Mouse (Mus musculus) limb, embryonic 15.5 days (tissue): ENCODE measurements around the gene Mrpl1. TPM values are rescaled to one million over a fixed set of nuclear protein-coding genes. Genes with fewer than 3 reads are reported as not detected.

Source experiments
- ATAC-seq: fragments of 200-750 bp; cut with Nextera tagmentation; 2 replicates; pipeline ENCODE4 v1.8.0; 2017; ENCODE audit warnings: low read depth, moderate TSS enrichment; ENCODE audit not compliant: insufficient number of reproducible peaks, low FRiP score, low TSS enrichment
- H3K27ac ChIP-seq: fragments of 300-500 bp; sonication (generic); 2 replicates; pipeline ENCODE4 v1.5.1; 2015; ENCODE audit warnings: moderate library complexity, mild to moderate bottlenecking, inconsistent platforms
- H3K27me3 ChIP-seq: fragments of 300-500 bp; sonication (generic); 2 replicates; pipeline ENCODE4 v1.6.1; 2015; ENCODE audit warnings: inconsistent platforms
- H3K36me3 ChIP-seq: fragments of 300-500 bp; sonication (generic); 2 replicates; pipeline ENCODE4 v1.6.1; 2015; ENCODE audit warnings: inconsistent platforms
- H3K4me1 ChIP-seq: fragments of 300-500 bp; sonication (generic); 2 replicates; pipeline ENCODE4 v1.6.1; 2015; ENCODE audit warnings: inconsistent platforms
- H3K4me2 ChIP-seq: fragments of 300-500 bp; sonication (generic); 2 replicates; pipeline ENCODE4 v1.6.1; 2015; ENCODE audit warnings: mild to moderate bottlenecking, inconsistent platforms
- H3K4me3 ChIP-seq: fragments of 300-500 bp; sonication (generic); 2 replicates; pipeline ENCODE4 v1.5.1; 2015; ENCODE audit warnings: mild to moderate bottlenecking, inconsistent platforms
- H3K9ac ChIP-seq: fragments of 300-500 bp; sonication (generic); 2 replicates; pipeline ENCODE4 v1.6.1; 2015; ENCODE audit warnings: inconsistent platforms
- H3K9me3 ChIP-seq: fragments of 300-500 bp; sonication (generic); 2 replicates; pipeline ENCODE4 v1.6.1; 2016; ENCODE audit warnings: inconsistent platforms
- WGBS: fragments of 180-500 bp; shearing (Covaris S2); methylation state at CpG from one replicate; pipeline ENCODE4 v1.1.7; 2015; 5-methylcytosine and 5-hydroxymethylcytosine counted together
- polyA plus RNA-seq: library from polyadenylated mRNA; unstranded; fragments of >200 nt; fragmentation: Nextera tagmentation; extraction: Ambion mirVana; gene quantifications from 2 replicates; pipeline ENCODE4 v1.2.1, GENCODE M21; 2015

Mrpl1 gene
- polyA plus RNA-seq, 1 experiment from 2014 or later, result 18.9 TPM

DNA sequence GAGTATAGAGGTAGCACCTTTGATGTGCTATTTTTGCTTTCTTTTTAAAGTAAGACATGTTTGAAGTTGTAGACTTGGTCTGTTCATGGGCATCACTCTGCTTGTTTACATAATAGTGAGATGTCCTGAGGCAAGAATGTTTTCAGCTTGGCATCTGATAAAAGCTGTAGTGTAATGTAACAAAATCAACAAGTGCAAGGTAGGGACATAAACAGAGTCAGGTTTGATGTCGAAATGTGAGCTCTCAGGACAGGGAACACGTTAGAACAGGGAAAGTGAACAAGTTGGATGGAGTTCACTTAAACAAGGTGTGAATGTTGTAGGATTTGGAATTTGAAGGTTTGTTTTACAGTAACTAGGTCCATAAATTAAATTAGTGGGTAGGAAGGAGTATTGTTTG is 44.7 kb downstream of the Mrpl1 start:
- Histone ChIP-seq H3K9ac (no peak overlapping the region), H3K36me3 (no peaks in the 10 kb centered on the region), H3K27me3 (no peaks in the 10 kb centered on the region), H3K4me3 (no peak overlapping the region), H3K27ac (no peak overlapping the region), H3K4me2 (no peak overlapping the region), H3K9me3 (no peaks in the 10 kb centered on the region), H3K4me1 (no peaks in the 10 kb centered on the region)
- ATAC-seq, result no peak
- WGBS, result 51% methylated on average over 2 of the region's 2 CpGs

DNA sequence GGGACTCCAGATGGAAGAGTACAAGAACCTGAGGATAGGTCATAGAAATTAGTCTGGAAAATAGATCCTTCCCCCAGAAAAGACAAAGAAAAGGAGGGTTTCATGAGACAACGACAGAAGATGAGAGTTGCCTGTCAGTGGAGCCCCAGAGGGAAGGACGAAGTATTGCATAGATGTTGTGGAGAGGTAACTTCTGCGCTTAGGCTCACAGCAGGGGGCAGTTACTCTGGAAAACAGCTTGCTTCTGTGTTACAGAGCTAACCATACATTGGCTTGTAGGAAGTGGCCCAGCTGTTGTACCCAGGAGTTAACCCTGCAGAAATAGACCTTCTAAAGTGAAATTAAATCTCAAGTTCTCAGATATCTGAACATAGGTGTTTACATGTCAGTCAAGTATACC is 45.9 kb downstream of the Mrpl1 start:
- Histone ChIP-seq H3K9me3 (no peaks in the 10 kb centered on the region), H3K36me3 (no peaks in the 10 kb centered on the region), H3K27ac (no peak overlapping the region), H3K9ac (no peak overlapping the region), H3K4me1 (no peaks in the 10 kb centered on the region), H3K4me2 (no peak overlapping the region), H3K27me3 (no peaks in the 10 kb centered on the region), H3K4me3 (no peak overlapping the region)
- WGBS, result 60% methylated on average over 3 of the region's 3 CpGs
- no peak for ATAC-seq

DNA sequence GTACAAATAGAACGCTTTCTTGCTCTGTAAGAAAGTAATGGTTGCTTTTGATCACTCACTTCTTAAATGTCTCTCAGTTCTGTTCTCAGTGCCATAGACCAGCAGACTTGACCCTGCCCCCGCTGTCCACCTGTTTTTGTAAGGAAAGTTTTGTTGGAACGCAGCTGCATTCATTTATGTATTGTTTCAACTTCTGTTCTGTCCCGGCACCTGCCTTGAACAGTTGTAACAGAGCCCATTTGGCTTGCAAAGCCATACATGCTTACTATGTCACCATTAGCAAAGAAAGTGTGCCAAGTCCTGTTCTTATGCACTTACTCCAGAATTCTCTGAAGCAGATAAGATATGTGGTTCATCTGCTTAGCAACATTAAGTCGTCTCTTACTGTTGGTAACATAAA is 48.9 kb downstream of the Mrpl1 start:
- ATAC-seq, result no peak
- H3K9me3 ChIP-seq, result no peaks in the 10 kb centered on the region
- 64% methylated on average over 5 of the region's 5 CpGs for WGBS
- H3K4me3 ChIP-seq, result no peak overlapping the region
- H3K36me3 ChIP-seq, result 0 out of 2 replicates have a peak, but pooled peaks cover 1% of the 10 kb centered on the region
- H3K27me3 ChIP-seq, result no peaks in the 10 kb centered on the region
- H3K4me1 ChIP-seq, result no peaks in the 10 kb centered on the region
- H3K9ac ChIP-seq, result no peak overlapping the region
- no peak overlapping the region for H3K27ac ChIP-seq
- H3K4me2 ChIP-seq, result no peak overlapping the region

DNA sequence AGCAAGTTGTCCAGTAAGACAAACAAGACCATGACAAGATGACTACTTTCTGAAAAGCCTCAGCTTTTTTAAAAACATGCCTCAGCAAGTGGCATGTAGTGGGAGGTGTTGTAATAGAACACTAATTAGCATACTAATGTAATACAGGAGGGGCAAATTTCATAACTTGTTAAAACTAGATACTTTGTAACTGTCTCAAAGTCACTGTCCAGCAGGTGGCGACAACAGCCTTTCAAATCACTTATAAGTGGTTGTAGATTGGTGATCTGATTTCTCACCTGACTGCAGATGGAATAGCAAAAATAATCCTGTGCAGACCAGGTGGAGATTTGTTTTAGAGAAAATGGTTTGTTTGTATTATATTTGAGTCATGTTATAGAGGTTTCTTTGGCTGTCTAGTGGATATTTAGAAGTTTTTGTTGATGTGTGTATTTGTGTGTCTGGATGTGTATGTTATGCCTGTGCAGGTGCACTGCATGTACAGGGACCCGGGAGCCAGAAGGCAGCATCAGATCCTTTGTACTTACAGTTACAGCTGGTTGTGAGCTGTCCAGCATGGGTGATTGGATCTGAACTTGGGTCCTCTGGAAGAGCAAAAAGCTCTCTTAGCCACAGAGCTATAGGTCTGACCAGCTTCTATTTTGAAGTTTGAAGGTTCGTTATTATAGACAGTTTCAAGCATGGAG is 57.9 kb downstream of the Mrpl1 start:
- no peak overlapping the region for H3K9ac ChIP-seq
- no peaks in the 10 kb centered on the region for H3K9me3 ChIP-seq
- H3K27ac ChIP-seq, result no peak overlapping the region
- H3K36me3 ChIP-seq, result peaks cover 15% of the 10 kb centered on the region
- WGBS, result 63% methylated on average over 3 of the region's 3 CpGs
- no peak overlapping the region for H3K4me2 ChIP-seq
- H3K4me3 ChIP-seq, result no peak overlapping the region
- no peaks in the 10 kb centered on the region for H3K4me1 ChIP-seq
- ATAC-seq, result no peak
- H3K27me3 ChIP-seq, result no peaks in the 10 kb centered on the region

DNA sequence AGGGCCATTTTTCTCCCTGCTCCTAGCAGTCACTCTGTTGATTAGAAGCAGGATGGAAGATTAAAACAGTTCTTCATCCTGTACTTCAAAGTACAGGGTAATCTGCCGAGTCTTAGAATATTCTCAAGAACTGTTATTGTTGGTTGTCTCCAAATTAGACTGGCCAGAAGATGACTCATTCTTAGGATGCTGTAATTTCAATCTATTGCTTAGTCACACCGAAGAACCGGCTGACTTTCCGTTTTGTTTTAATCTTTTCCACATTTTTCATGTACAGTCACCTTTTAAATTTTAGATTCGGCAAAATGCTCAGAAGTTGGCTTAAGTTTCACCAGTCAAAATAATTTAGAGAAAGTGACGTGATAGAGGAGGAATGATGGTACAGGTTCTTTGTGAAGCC is 61.8 kb downstream of the Mrpl1 start:
- no peak overlapping the region for H3K4me3 ChIP-seq
- no peak overlapping the region for H3K27ac ChIP-seq
- no peaks in the 10 kb centered on the region for H3K9me3 ChIP-seq
- no peak overlapping the region for H3K4me2 ChIP-seq
- no peak overlapping the region for H3K9ac ChIP-seq
- H3K36me3 ChIP-seq, result no peaks in the 10 kb centered on the region
- ATAC-seq, result no peak
- no peaks in the 10 kb centered on the region for H3K4me1 ChIP-seq
- no peaks in the 10 kb centered on the region for H3K27me3 ChIP-seq
- WGBS, result 80% methylated on average over 6 of the region's 6 CpGs

DNA sequence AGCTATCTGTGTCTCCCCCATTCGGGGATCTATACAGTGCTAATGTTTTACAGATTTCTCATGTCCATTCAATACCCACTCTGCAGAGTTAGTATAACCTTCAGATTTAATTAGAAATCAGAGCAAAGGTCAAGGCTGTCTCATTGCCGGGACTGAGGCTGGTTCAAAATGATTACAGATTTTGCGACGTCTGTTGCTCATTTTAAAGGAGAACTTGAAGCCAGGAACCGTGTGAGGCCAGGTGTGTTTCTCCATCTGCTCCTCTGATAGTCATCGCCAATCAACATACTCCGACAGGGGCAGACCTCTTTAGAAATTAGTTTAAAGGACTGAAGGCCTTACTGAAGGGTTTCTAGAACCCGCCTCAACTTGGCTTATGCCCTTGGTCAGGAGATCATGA is 96.5 kb downstream of the Mrpl1 start:
- H3K4me2 ChIP-seq, result no peak overlapping the region
- no peaks in the 10 kb centered on the region for H3K9me3 ChIP-seq
- H3K4me1 ChIP-seq, result no peaks in the 10 kb centered on the region
- H3K27me3 ChIP-seq, result no peaks in the 10 kb centered on the region
- ATAC-seq, result no peak
- no peak overlapping the region for H3K4me3 ChIP-seq
- H3K27ac ChIP-seq, result no peak overlapping the region
- H3K36me3 ChIP-seq, result no peaks in the 10 kb centered on the region
- 28% methylated on average over 8 of the region's 8 CpGs for WGBS
- H3K9ac ChIP-seq, result no peak overlapping the region

DNA sequence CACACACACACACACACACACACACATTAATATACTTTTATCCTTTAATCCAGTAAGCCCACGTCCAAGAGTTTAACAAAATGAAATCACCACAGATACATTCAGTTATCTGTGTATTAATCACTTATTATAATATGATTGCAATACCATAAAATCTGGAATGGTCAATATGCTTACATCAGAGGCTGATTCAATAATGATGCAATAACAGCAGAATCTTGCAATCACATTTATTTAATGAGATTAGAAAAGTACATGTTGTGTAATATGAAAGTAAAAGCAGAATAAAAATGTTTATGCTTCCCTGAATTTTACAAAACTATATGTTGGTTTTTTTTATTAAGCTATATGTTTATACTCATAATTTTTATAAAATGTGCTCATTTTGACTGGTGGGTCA is 97.0 kb downstream of the Mrpl1 start:
- ATAC-seq, result no peak

DNA sequence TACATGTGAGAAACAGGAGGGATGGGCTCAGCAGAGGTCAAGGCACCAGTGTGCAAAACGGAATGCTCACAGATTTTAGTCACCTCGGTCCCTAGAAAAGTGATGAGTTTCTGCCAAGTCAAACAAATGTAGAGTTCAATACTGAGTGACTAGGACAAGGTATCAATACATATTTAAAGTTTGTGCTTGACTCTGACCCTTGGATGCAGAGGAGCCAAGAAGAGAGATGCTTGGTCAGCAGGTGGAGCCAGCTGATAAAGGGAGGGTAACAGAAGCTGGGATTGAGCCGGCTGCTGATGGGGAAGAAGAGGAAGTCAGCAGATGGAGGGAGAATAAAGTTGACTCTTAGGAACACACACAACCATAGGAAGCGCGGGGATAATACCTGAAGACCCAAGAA is 97.5 kb downstream of the Mrpl1 start:
- Histone ChIP-seq H3K27me3 (no peaks in the 10 kb centered on the region), H3K9ac (no peak overlapping the region), H3K27ac (no peak overlapping the region), H3K9me3 (no peaks in the 10 kb centered on the region), H3K4me1 (peaks cover 5% of the 10 kb centered on the region; the same call in 1 of the 2 replicates), H3K4me2 (no peak overlapping the region), H3K36me3 (no peaks in the 10 kb centered on the region), H3K4me3 (no peak overlapping the region)
- 69% methylated on average over 5 of the region's 5 CpGs for WGBS
- ATAC-seq, result no peak

More for the DNA sequence above, 97.0 kb downstream of the Mrpl1 start:
- Histone ChIP-seq H3K4me1 (peaks cover 1% of the 10 kb centered on the region; the same call in 1 of the 2 replicates), H3K27ac (no peak overlapping the region), H3K4me3 (no peak overlapping the region), H3K4me2 (no peak overlapping the region), H3K27me3 (no peaks in the 10 kb centered on the region), H3K9ac (no peak overlapping the region), H3K36me3 (no peaks in the 10 kb centered on the region), H3K9me3 (no peaks in the 10 kb centered on the region)
- WGBS, result 60% methylated on average over 1 of the region's 1 CpGs

DNA sequence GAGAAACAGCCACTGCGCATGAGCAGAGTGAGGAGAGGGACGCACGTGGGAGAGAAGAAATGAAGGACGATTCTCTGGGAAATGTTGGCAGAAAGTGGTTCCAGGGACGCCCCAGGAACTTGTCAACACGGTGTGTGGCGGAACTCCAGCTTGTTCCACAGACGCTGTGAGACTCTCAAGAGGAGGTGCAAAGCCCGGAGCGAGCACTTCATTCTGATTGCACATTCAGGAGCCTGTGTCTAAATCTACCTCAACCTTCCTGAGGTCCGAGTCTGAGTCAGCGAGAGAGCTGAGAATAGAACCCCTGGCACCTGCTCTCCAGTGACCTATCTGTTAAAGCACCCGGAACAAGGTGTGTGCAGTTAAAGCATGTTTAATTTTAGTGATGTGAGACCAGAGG is 98.8 kb downstream of the Mrpl1 start:
- no peak for ATAC-seq
- 80% methylated on average over 13 of the region's 13 CpGs for WGBS
- Histone ChIP-seq H3K27me3 (no peaks in the 10 kb centered on the region), H3K36me3 (no peaks in the 10 kb centered on the region), H3K4me3 (no peak overlapping the region), H3K9me3 (no peaks in the 10 kb centered on the region), H3K4me1 (peaks cover 5% of the 10 kb centered on the region; the same call in 1 of the 2 replicates), H3K27ac (no peak overlapping the region), H3K4me2 (no peak overlapping the region), H3K9ac (no peak overlapping the region)

DNA sequence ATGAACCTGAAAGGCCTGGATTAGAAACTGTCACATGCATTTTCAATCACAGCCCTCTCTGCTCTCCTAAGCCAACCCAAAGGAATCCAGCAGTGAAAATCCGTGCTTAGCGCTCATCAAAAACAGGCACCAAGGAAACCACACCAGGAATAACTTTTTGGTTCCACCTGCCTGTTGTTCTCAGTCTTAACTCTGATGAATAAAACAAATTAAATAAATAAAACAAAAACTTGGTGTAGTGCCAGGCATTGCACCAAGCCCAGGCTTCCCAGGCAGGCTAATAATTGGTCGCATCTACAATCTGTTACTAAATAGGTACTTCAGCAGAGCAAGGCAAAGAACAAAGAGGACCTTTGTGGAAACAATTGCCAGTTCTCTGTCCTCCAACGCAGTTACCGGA is 99.4 kb downstream of the Mrpl1 start:
- H3K9me3 ChIP-seq, result no peaks in the 10 kb centered on the region
- ATAC-seq, result no peak
- no peak overlapping the region for H3K27ac ChIP-seq
- H3K4me3 ChIP-seq, result no peak overlapping the region
- no peaks in the 10 kb centered on the region for H3K36me3 ChIP-seq
- no peak overlapping the region for H3K4me2 ChIP-seq
- 71% methylated on average over 5 of the region's 5 CpGs for WGBS
- no peaks in the 10 kb centered on the region for H3K27me3 ChIP-seq
- H3K4me1 ChIP-seq, result peaks cover 5% of the 10 kb centered on the region; the same call in 1 of the 2 replicates
- H3K9ac ChIP-seq, result no peak overlapping the region

DNA sequence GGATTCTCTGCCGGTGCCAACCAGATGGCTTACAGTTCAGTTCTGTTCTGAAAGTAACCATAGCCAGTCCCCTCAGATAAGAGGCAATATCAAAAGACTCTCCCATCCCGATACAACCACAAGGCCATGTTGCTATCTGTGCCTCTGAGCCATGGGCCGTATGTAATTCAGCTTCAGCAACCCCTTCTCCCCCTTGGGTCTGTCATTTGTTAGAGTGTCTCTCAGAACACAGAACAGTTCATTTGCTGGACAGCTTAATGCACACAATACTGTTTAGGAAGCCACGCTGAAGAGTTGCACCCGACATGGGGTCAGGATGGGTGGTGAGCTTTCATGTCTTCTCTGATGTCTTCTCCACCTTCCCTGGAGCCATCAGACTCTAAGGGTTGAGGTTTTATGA is 100.3 kb downstream of the Mrpl1 start:
- Histone ChIP-seq H3K4me3 (no peak overlapping the region), H3K4me1 (peaks cover 5% of the 10 kb centered on the region; the same call in 1 of the 2 replicates), H3K4me2 (no peak overlapping the region), H3K27me3 (no peaks in the 10 kb centered on the region), H3K9me3 (no peaks in the 10 kb centered on the region), H3K27ac (no peak overlapping the region), H3K9ac (no peak overlapping the region), H3K36me3 (no peaks in the 10 kb centered on the region)
- ATAC-seq, result no peak
- WGBS, result 88% methylated on average over 5 of the region's 5 CpGs

DNA sequence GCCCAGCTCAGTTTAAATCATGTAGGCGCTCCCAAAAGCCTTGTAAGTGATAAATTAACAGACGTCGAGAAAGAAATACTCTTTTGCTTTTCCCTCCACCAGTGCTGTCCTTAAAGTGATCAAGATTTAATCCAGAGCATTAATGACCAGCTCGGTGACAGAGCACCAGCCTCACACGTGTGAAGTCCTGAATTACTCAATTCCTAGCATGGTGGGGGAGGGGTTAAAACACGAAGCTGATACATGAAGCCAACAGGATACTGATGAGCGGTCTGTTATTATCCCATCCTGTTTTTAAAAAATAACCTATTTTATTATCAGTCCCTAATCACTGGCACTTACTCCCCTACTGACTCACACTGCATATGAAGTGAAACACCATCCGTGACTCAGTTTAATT is 102.4 kb downstream of the Mrpl1 start:
- H3K9ac ChIP-seq, result no peak overlapping the region
- H3K4me2 ChIP-seq, result no peak overlapping the region
- WGBS, result 42% methylated on average over 8 of the region's 8 CpGs
- ATAC-seq, result no peak
- H3K4me3 ChIP-seq, result no peak overlapping the region
- no peaks in the 10 kb centered on the region for H3K27me3 ChIP-seq
- no peaks in the 10 kb centered on the region for H3K36me3 ChIP-seq
- peaks cover 5% of the 10 kb centered on the region; the same call in 1 of the 2 replicates for H3K4me1 ChIP-seq
- no peaks in the 10 kb centered on the region for H3K9me3 ChIP-seq
- no peak overlapping the region for H3K27ac ChIP-seq
